Mouse (Mus musculus): ENCODE results near the gene Serinc5. TPM values are rescaled to one million over a fixed set of nuclear protein-coding genes. Genes with fewer than 3 reads are reported as not detected.

The Serinc5 gene
- polyA plus RNA-seq, 1 experiment from 2014 or later, result 8.9 TPM

GRCm38 (mm10) chr13:92699395-92699794 lies 88.5 kb downstream of the Serinc5 start:
- DNase-seq (ENCODE audit: extremely low spot score, low spot score), result peak; percentile 9
- Histone ChIP-seq H3K9me3 (no peaks in the 10 kb centered on the region), H3K27ac (peak overlapping the region; percentile 72), H3K36me3 (replicated peaks) (no peaks in the 10 kb centered on the region), H3K4me3 (no peak overlapping the region), H3K4me1 (peaks cover 41% of the 10 kb centered on the region), H3K27me3 (ENCODE audit: poor library complexity, severe bottlenecking) (peaks cover 8% of the 10 kb centered on the region; the same call in 1 of the 2 replicates)
- 93% methylated on average over 6 of the region's 6 CpGs for WGBS

- Histone ChIP-seq H3K4me1 (peaks cover 46% of the 10 kb centered on the region), H3K27me3 (ENCODE audit: poor library complexity, severe bottlenecking) (peaks cover 29% of the 10 kb centered on the region), H3K4me3 (no peak overlapping the region), H3K27ac (no peak overlapping the region), H3K36me3 (replicated peaks) (peaks cover 8% of the 10 kb centered on the region; the same call in 1 of the 2 replicates), H3K9me3 (no peaks in the 10 kb centered on the region)
- 88% methylated on average over 5 of the region's 5 CpGs for WGBS
- DNase-seq (ENCODE audit: extremely low spot score, low spot score), result no peak
Measured at GRCm38 (mm10) chr13:92702035-92702434, 91.1 kb downstream of the Serinc5 start.

- Histone ChIP-seq H3K27me3 (ENCODE audit: poor library complexity, severe bottlenecking) (peaks cover 29% of the 10 kb centered on the region), H3K9me3 (no peaks in the 10 kb centered on the region), H3K27ac (peak overlapping the region; percentile 56), H3K36me3 (replicated peaks) (peaks cover 10% of the 10 kb centered on the region; the same call in 1 of the 2 replicates), H3K4me3 (no peak overlapping the region), H3K4me1 (peaks cover 45% of the 10 kb centered on the region)
- DNase-seq (ENCODE audit: extremely low spot score, low spot score), result peak; percentile 72
- WGBS, result 30% methylated on average over 8 of the region's 8 CpGs
Measured at GRCm38 (mm10) chr13:92703241-92704027, 92.5 kb downstream of the Serinc5 start.

GRCm38 (mm10) chr13:92704189-92704588 lies 93.3 kb downstream of the Serinc5 start:
- WGBS, result 69% methylated on average over 7 of the region's 7 CpGs
- H3K4me3 ChIP-seq, result no peak overlapping the region
- H3K4me1 ChIP-seq, result peaks cover 45% of the 10 kb centered on the region
- peaks cover 10% of the 10 kb centered on the region; the same call in 1 of the 2 replicates for H3K36me3 ChIP-seq (replicated peaks)
- H3K27ac ChIP-seq, result 0 out of 2 replicates have a peak overlapping the region, but pooled peaks have one; percentile 13
- no peak for DNase-seq (ENCODE audit: extremely low spot score, low spot score)
- H3K27me3 ChIP-seq (ENCODE audit: poor library complexity, severe bottlenecking), result peaks cover 29% of the 10 kb centered on the region
- no peaks in the 10 kb centered on the region for H3K9me3 ChIP-seq

GRCm38 (mm10) chr13:92705016-92705535 lies 94.2 kb downstream of the Serinc5 start:
- H3K4me1 ChIP-seq, result peaks cover 50% of the 10 kb centered on the region

GRCm38 (mm10) chr13:92706342-92707061 lies 95.6 kb downstream of the Serinc5 start:
- Histone ChIP-seq H3K4me1 (peaks cover 53% of the 10 kb centered on the region), H3K4me3 (no peak overlapping the region), H3K27ac (no peak overlapping the region), H3K36me3 (replicated peaks) (peaks cover 10% of the 10 kb centered on the region; the same call in 1 of the 2 replicates), H3K27me3 (ENCODE audit: poor library complexity, severe bottlenecking) (peaks cover 20% of the 10 kb centered on the region), H3K9me3 (no peaks in the 10 kb centered on the region)
- WGBS, result 91% methylated on average over 9 of the region's 9 CpGs
- no peak for DNase-seq (ENCODE audit: extremely low spot score, low spot score)

More at GRCm38 (mm10) chr13:92705016-92705535, 94.2 kb downstream of the Serinc5 start:
- H3K36me3 ChIP-seq (replicated peaks), result peaks cover 10% of the 10 kb centered on the region; the same call in 1 of the 2 replicates
- no peaks in the 10 kb centered on the region for H3K9me3 ChIP-seq
- no peak for DNase-seq (ENCODE audit: extremely low spot score, low spot score)
- H3K4me3 ChIP-seq, result no peak overlapping the region
- 90% methylated on average over 7 of the region's 7 CpGs for WGBS
- H3K27ac ChIP-seq, result no peak overlapping the region
- peaks cover 29% of the 10 kb centered on the region for H3K27me3 ChIP-seq (ENCODE audit: poor library complexity, severe bottlenecking)

- Histone ChIP-seq H3K9me3 (no peaks in the 10 kb centered on the region), H3K36me3 (replicated peaks) (peaks cover 10% of the 10 kb centered on the region; the same call in 1 of the 2 replicates), H3K27ac (no peak overlapping the region), H3K4me3 (no peak overlapping the region), H3K27me3 (ENCODE audit: poor library complexity, severe bottlenecking) (peaks cover 20% of the 10 kb centered on the region), H3K4me1 (peaks cover 52% of the 10 kb centered on the region)
- DNase-seq (ENCODE audit: extremely low spot score, low spot score), result no peak
- WGBS, result 68% methylated on average over 2 of the region's 2 CpGs
Measured at GRCm38 (mm10) chr13:92707941-92708340, 97.0 kb downstream of the Serinc5 start.

GRCm38 (mm10) chr13:92708466-92708865 lies 97.6 kb downstream of the Serinc5 start:
- Histone ChIP-seq H3K4me1 (peaks cover 47% of the 10 kb centered on the region), H3K4me3 (no peak overlapping the region), H3K36me3 (replicated peaks) (peaks cover 10% of the 10 kb centered on the region; the same call in 1 of the 2 replicates), H3K27ac (no peak overlapping the region), H3K9me3 (no peaks in the 10 kb centered on the region), H3K27me3 (ENCODE audit: poor library complexity, severe bottlenecking) (peaks cover 20% of the 10 kb centered on the region)
- WGBS, result 57% methylated on average over 1 of the region's 1 CpGs
- DNase-seq (ENCODE audit: extremely low spot score, low spot score), result no peak

GRCm38 (mm10) chr13:92709535-92709934 lies 98.6 kb downstream of the Serinc5 start:
- no peak for DNase-seq (ENCODE audit: extremely low spot score, low spot score)
- 11% methylated on average over 3 of the region's 3 CpGs for WGBS
- Histone ChIP-seq H3K4me1 (peaks cover 36% of the 10 kb centered on the region), H3K9me3 (no peaks in the 10 kb centered on the region), H3K27ac (peak overlapping the region; percentile 44; the same call in 1 of the 2 replicates), H3K36me3 (replicated peaks) (peaks cover 10% of the 10 kb centered on the region; the same call in 1 of the 2 replicates), H3K27me3 (ENCODE audit: poor library complexity, severe bottlenecking) (peaks cover 20% of the 10 kb centered on the region), H3K4me3 (no peak overlapping the region)

GRCm38 (mm10) chr13:92710361-92710760 lies 99.5 kb downstream of the Serinc5 start:
- peaks cover 10% of the 10 kb centered on the region; the same call in 1 of the 2 replicates for H3K36me3 ChIP-seq (replicated peaks)
- no peak overlapping the region for H3K27ac ChIP-seq
- no peak overlapping the region for H3K4me3 ChIP-seq
- H3K27me3 ChIP-seq (ENCODE audit: poor library complexity, severe bottlenecking), result peaks cover 14% of the 10 kb centered on the region
- H3K4me1 ChIP-seq, result peaks cover 28% of the 10 kb centered on the region
- DNase-seq (ENCODE audit: extremely low spot score, low spot score), result no peak
- H3K9me3 ChIP-seq, result no peaks in the 10 kb centered on the region
- 83% methylated on average over 1 of the region's 1 CpGs for WGBS

- WGBS, result 96% methylated on average over 1 of the region's 1 CpGs
- Histone ChIP-seq H3K4me1 (peaks cover 27% of the 10 kb centered on the region), H3K36me3 (replicated peaks) (0 out of 2 replicates have a peak, but pooled peaks cover 2% of the 10 kb centered on the region), H3K4me3 (no peak overlapping the region), H3K27me3 (ENCODE audit: poor library complexity, severe bottlenecking) (no peaks in the 10 kb centered on the region), H3K27ac (no peak overlapping the region), H3K9me3 (no peaks in the 10 kb centered on the region)
- no peak for DNase-seq (ENCODE audit: extremely low spot score, low spot score)
Measured at GRCm38 (mm10) chr13:92711821-92712220, 100.9 kb downstream of the Serinc5 start.

GRCm38 (mm10) chr13:92712619-92713018 lies 101.7 kb downstream of the Serinc5 start:
- Histone ChIP-seq H3K9me3 (no peaks in the 10 kb centered on the region), H3K4me1 (peaks cover 27% of the 10 kb centered on the region), H3K27me3 (ENCODE audit: poor library complexity, severe bottlenecking) (no peaks in the 10 kb centered on the region), H3K36me3 (replicated peaks) (0 out of 2 replicates have a peak, but pooled peaks cover 2% of the 10 kb centered on the region), H3K4me3 (no peak overlapping the region), H3K27ac (no peak overlapping the region)
- DNase-seq (ENCODE audit: extremely low spot score, low spot score), result no peak
- WGBS, result 85% methylated on average over 4 of the region's 4 CpGs

Measured in forebrain, embryonic 10.5 days (tissue).